Mouse (Mus musculus) stomach, embryonic 16.5 days (tissue): Measurements from ENCODE around the gene Reep6. TPM values are rescaled to one million over a fixed set of nuclear protein-coding genes. Genes with fewer than 3 reads are reported as not detected.
A peak's percentile ranks its signal among the peaks of the same experiment; 100 is the strongest.

Source experiments
- ATAC-seq: fragments of 200-750 bp; cut with Nextera tagmentation; 2 replicates; pipeline ENCODE4 v1.8.0; 2017; ENCODE audit warnings: moderate number of reproducible peaks, moderate TSS enrichment; ENCODE audit not compliant: insufficient read depth, low FRiP score
- H3K27ac ChIP-seq: fragments of 300-500 bp; sonication (generic); 2 replicates; pipeline ENCODE4 v1.5.1; 2014; ENCODE audit warnings: low read length
- H3K27me3 ChIP-seq: fragments of 300-500 bp; sonication (generic); 2 replicates; pipeline ENCODE4 v1.6.1; 2014; ENCODE audit warnings: low read length, control low read depth, mixed read lengths; ENCODE audit not compliant: control insufficient read depth, insufficient read depth
- H3K36me3 ChIP-seq: fragments of 300-500 bp; sonication (generic); 2 replicates; pipeline ENCODE4 v1.6.1; 2014; ENCODE audit warnings: low read length; ENCODE audit not compliant: control insufficient read depth, insufficient read depth
- H3K4me1 ChIP-seq: fragments of 300-500 bp; sonication (generic); 2 replicates; pipeline ENCODE4 v1.6.1; 2014; ENCODE audit warnings: low read length, control low read depth, mixed read lengths; ENCODE audit not compliant: control insufficient read depth, insufficient read depth
- H3K4me2 ChIP-seq: fragments of 300-500 bp; sonication (generic); 2 replicates; pipeline ENCODE4 v1.6.1; 2014; ENCODE audit warnings: low read depth, low read length, mixed read lengths
- H3K4me3 ChIP-seq: fragments of 300-500 bp; sonication (generic); replicated peaks from 2 replicates; pipeline ENCODE4 v1.5.1; 2014; ENCODE audit warnings: mild to moderate bottlenecking, low read length
- H3K9ac ChIP-seq: fragments of 300-500 bp; sonication (generic); 2 replicates; pipeline ENCODE4 v1.6.1; 2014; ENCODE audit warnings: low read length
- H3K9me3 ChIP-seq: fragments of 300-500 bp; sonication (generic); replicated peaks from 2 replicates; pipeline ENCODE4 v1.6.1; 2016; ENCODE audit warnings: low read length, control low read depth; ENCODE audit not compliant: control insufficient read depth
- WGBS: fragments of 180-500 bp; shearing (Covaris S2); extraction: QIAGEN DNeasy Blood & Tissue Kit; methylation state at CpG from one replicate; pipeline ENCODE4 v1.1.7; 2014; 5-methylcytosine and 5-hydroxymethylcytosine counted together
- polyA plus RNA-seq: library from polyadenylated mRNA; unstranded; fragments of >200 nt; fragmentation: Nextera tagmentation; extraction: Ambion mirVana; gene quantifications from 2 replicates; pipeline ENCODE4 v1.2.1, GENCODE M21; 2015

The Reep6 gene
- polyA plus RNA-seq, 1 experiment from 2014 or later = 45.2 TPM

- Histone ChIP-seq H3K27ac (peak within 1 kb of the TSS; percentile 81), H3K36me3 (peaks cover 10% of the 10 kb centered on the region; the same call in 1 of the 2 replicates), H3K27me3 (no peaks in the 10 kb centered on the region), H3K9me3 (no peaks in the 10 kb centered on the region), H3K4me1 (peaks cover 15% of the 10 kb centered on the region), H3K4me2 (peak within 1 kb of the TSS; percentile 100), H3K4me3 (peak within 1 kb of the TSS; percentile 90), H3K9ac (peak within 1 kb of the TSS; percentile 98)
- ATAC-seq = peak; percentile 89
- WGBS = under 1% methylated on average over 70 of the region's 72 CpGs
Observed at GRCm38 (mm10) chr10:80292251-80293146, 37.3 kb upstream of the Reep6 start, which contains the start of gene Rps15. Gene Rps15, plus strand, starts transcription at chr10:80292453.

GRCm38 (mm10) chr10:80293325-80293724, 36.4 kb upstream of the Reep6 start:
- peak overlapping the region; percentile 90 for H3K4me3 ChIP-seq
- ATAC-seq = no peak
- peaks cover 6% of the 10 kb centered on the region for H3K27me3 ChIP-seq
- H3K36me3 ChIP-seq = 0 out of 2 replicates have a peak, but pooled peaks cover 8% of the 10 kb centered on the region
- H3K9me3 ChIP-seq = no peaks in the 10 kb centered on the region
- H3K4me2 ChIP-seq = peak overlapping the region; percentile 100
- peak overlapping the region; percentile 98 for H3K9ac ChIP-seq
- peak overlapping the region; percentile 81 for H3K27ac ChIP-seq
- WGBS = 18% methylated on average over 14 of the region's 14 CpGs
- H3K4me1 ChIP-seq = peaks cover 15% of the 10 kb centered on the region

- no peak overlapping the region for H3K4me3 ChIP-seq
- no peak overlapping the region for H3K27ac ChIP-seq
- H3K9ac ChIP-seq = no peak overlapping the region
- H3K27me3 ChIP-seq = peaks cover 16% of the 10 kb centered on the region
- no peak for ATAC-seq
- no peaks in the 10 kb centered on the region for H3K9me3 ChIP-seq
- WGBS = 77% methylated on average over 4 of the region's 4 CpGs
- H3K4me1 ChIP-seq = peaks cover 15% of the 10 kb centered on the region
- no peak overlapping the region for H3K4me2 ChIP-seq
- H3K36me3 ChIP-seq = 0 out of 2 replicates have a peak, but pooled peaks cover 8% of the 10 kb centered on the region
Observed at GRCm38 (mm10) chr10:80294311-80294710, 35.4 kb upstream of the Reep6 start.

- WGBS = 34% methylated on average over 7 of the region's 7 CpGs
- Histone ChIP-seq H3K4me3 (no peak overlapping the region), H3K9ac (no peak overlapping the region)
Observed at GRCm38 (mm10) chr10:80294788-80295303, 34.9 kb upstream of the Reep6 start.

GRCm38 (mm10) chr10:80295618-80296425, 33.9 kb upstream of the Reep6 start, which contains the start of gene Apc2:
Gene Apc2, plus strand, starts transcription at chr10:80295977.
- Histone ChIP-seq H3K9ac (peak within 1 kb of the TSS; percentile 67), H3K9me3 (no peaks in the 10 kb centered on the region), H3K27ac (peak within 1 kb of the TSS; percentile 9; the same call in 1 of the 2 replicates)

More at GRCm38 (mm10) chr10:80294788-80295303, 34.9 kb upstream of the Reep6 start:
- Histone ChIP-seq H3K4me1 (peaks cover 15% of the 10 kb centered on the region), H3K27me3 (peaks cover 21% of the 10 kb centered on the region), H3K4me2 (no peak overlapping the region), H3K9me3 (no peaks in the 10 kb centered on the region), H3K27ac (no peak overlapping the region), H3K36me3 (0 out of 2 replicates have a peak, but pooled peaks cover 8% of the 10 kb centered on the region)
- no peak for ATAC-seq

GRCm38 (mm10) chr10:80296824-80297223, 32.9 kb upstream of the Reep6 start:
- Histone ChIP-seq H3K4me2 (no peak overlapping the region), H3K9me3 (no peaks in the 10 kb centered on the region), H3K4me3 (no peak overlapping the region), H3K36me3 (0 out of 2 replicates have a peak, but pooled peaks cover 8% of the 10 kb centered on the region), H3K9ac (0 out of 2 replicates have a peak overlapping the region, but pooled peaks have one; percentile 2), H3K27me3 (peaks cover 39% of the 10 kb centered on the region), H3K4me1 (peaks cover 15% of the 10 kb centered on the region), H3K27ac (no peak overlapping the region)
- no peak for ATAC-seq
- 79% methylated on average over 5 of the region's 5 CpGs for WGBS

More at GRCm38 (mm10) chr10:80295618-80296425, 33.9 kb upstream of the Reep6 start, which contains the start of gene Apc2:
- Histone ChIP-seq H3K36me3 (0 out of 2 replicates have a peak, but pooled peaks cover 8% of the 10 kb centered on the region), H3K4me2 (peak within 1 kb of the TSS; percentile 77), H3K4me3 (peak within 1 kb of the TSS; percentile 43), H3K4me1 (peaks cover 15% of the 10 kb centered on the region), H3K27me3 (peaks cover 31% of the 10 kb centered on the region)
- WGBS = under 1% methylated on average over 26 of the region's 26 CpGs
- peak; percentile 33; the same call in 1 of the 2 replicates for ATAC-seq

- Histone ChIP-seq H3K9me3 (no peaks in the 10 kb centered on the region), H3K36me3 (0 out of 2 replicates have a peak, but pooled peaks cover 8% of the 10 kb centered on the region), H3K4me2 (no peak overlapping the region), H3K27me3 (peaks cover 41% of the 10 kb centered on the region), H3K9ac (0 out of 2 replicates have a peak overlapping the region, but pooled peaks have one; percentile 1), H3K4me3 (no peak overlapping the region), H3K4me1 (peaks cover 19% of the 10 kb centered on the region), H3K27ac (no peak overlapping the region)
- WGBS = 70% methylated on average over 8 of the region's 8 CpGs
- ATAC-seq = no peak
Observed at GRCm38 (mm10) chr10:80297526-80298133, 32.1 kb upstream of the Reep6 start.

GRCm38 (mm10) chr10:80298571-80299281, 31.0 kb upstream of the Reep6 start:
- Histone ChIP-seq H3K4me1 (peaks cover 13% of the 10 kb centered on the region), H3K9me3 (no peaks in the 10 kb centered on the region), H3K27ac (no peak overlapping the region), H3K9ac (no peak overlapping the region), H3K4me2 (no peak overlapping the region), H3K27me3 (peaks cover 45% of the 10 kb centered on the region), H3K36me3 (0 out of 2 replicates have a peak, but pooled peaks cover 8% of the 10 kb centered on the region), H3K4me3 (no peak overlapping the region; the same call in 1 of the 2 replicates)
- no peak for ATAC-seq
- WGBS = 5% methylated on average over 26 of the region's 26 CpGs
